Mouse (Mus musculus): ENCODE measurements around the gene Pdxdc1. TPM values are rescaled to one million over a fixed set of nuclear protein-coding genes. Genes with fewer than 3 reads are reported as not detected.
"Not testable (repeated sequence)": the region's sequence is repeated elsewhere in the genome, so short reads cannot be mapped to it uniquely, and the experiment has no call there.

Gene Pdxdc1
- 250 and 265 TPM in 2 replicates for polyA plus RNA-seq (2012; rRNA removed)

GRCm38 (mm10) chr16:13902888-13903483 lies at the start of gene Pdxdc1, which contains the start of gene Mpv17l:
TSS of gene Pdxdc1 (minus strand) at chr16:13903131.
TSS of gene Mpv17l (plus strand) at chr16:13903161.
- DNase-seq (ENCODE audit: low read depth), result peak; percentile 70

GRCm38 (mm10) chr16:13951245-13951644 lies 48.3 kb upstream of the Pdxdc1 start:
- DNase-seq (ENCODE audit: low read depth), result no peak

DNA sequence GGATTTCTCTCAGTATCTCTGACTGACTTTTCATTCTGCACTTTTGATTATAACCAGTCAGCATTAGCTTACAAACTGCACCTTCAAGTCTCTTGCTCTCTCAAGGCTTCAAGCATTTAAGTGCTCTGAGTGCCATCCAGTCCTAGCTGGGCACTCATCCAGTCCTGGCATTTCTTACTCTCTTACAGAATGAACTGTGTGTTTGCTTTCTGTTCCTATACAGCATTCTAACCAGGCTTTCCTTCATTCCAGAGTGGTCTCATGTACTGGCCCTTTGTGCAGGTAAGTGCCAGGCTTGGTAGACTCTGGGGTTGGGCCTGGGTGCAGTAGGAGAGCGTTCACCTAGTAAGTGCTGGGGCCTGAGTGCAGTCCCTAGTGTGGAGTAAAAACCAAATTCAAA lies 43.4 kb upstream of the Pdxdc1 start:
- no peak for DNase-seq (ENCODE audit: low read depth)

DNA sequence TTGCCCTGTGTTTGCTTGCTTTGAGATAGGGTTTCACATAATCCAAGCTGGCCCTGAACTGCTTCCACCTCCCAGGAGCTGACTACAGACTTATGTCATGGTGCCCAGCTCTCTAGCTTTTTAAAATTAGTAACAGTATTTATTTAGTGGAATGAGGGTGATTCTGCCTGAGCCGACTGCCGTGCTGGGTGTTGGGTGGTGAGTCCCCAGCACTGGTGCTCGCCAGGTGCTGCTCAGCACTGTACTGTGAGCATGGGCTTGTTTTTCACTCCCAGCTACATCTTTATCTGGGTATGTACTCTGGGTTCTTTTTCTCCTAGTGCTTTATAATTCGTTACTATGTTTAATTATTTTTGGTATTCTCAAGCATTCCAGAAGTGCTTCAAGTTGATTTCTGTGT lies 42.2 kb upstream of the Pdxdc1 start:
- DNase-seq (ENCODE audit: low read depth), result no peak

DNA sequence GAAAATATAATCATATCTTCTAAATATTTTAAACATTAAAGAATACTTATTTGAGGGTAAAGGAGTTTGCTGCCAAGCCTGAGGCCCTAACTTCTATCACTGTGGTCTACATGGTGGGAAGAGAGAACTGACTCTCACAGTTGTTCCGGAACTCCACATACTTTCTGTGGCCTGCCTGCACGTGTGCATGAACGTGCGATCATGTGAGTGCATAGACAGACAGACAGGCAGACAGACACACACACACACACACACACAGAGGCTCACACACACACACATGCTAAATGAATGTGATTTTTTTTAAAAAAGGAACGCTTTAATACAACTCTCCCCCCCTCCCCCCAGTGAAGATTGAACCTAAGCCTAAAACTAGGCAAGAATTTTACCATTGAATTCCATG lies 41.8 kb upstream of the Pdxdc1 start:
- no peak for DNase-seq (ENCODE audit: low read depth)

DNA sequence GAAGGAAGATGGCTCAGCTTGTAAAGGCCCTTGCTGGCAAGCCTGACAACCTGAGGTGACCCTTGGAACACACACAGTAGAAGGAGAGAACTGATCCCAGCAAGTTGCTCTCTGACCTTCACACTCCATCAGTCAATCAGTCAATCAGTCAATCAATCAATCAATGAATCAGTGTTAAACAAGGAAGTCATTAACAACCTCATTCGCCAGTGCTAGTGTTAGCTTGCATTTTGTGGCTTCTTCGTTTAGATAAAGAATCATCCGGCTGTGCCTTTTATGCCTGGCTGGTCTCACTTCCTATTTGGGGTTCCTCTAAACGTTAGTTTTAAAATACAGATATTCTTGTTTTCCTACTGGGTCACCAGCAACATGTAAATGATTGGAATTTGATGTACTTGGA lies 41.2 kb upstream of the Pdxdc1 start:
- no peak for DNase-seq (ENCODE audit: low read depth)

GRCm38 (mm10) chr16:13940847-13941395 lies 38.0 kb upstream of the Pdxdc1 start:
- DNase-seq (ENCODE audit: low read depth), result no peak

GRCm38 (mm10) chr16:13940139-13940846 lies 37.4 kb upstream of the Pdxdc1 start:
- no peak for DNase-seq (ENCODE audit: low read depth)

DNA sequence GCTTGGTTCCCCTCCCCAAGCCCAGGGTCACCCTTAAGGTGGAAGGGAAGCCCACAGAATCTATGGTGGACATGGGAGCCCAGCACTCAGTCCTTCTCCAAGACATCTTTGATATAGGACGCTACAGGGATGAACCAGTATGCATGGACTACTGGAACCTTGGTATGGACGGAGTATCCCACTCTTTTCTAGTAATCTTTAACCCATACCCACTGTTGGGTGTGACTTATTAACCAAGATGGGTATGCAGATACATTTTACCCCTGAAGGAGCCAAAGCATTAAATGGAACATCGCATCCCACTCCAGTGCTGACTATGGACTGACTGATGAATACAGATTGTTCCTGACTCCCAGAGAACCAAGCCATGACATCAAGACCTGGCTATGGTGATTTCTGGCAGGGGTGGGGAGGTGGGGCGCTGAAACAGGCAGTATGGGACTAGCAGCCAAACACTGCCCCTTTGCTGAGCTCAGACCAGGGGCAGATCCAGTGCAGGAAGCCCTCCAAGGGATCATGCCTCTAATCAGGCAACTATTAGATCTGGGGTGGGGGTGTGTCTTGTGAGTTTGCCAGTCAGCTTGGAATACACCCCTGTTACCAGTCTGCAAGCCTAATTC lies 24.6 kb upstream of the Pdxdc1 start:
- no peak for DNase-seq (ENCODE audit: low read depth)

DNA sequence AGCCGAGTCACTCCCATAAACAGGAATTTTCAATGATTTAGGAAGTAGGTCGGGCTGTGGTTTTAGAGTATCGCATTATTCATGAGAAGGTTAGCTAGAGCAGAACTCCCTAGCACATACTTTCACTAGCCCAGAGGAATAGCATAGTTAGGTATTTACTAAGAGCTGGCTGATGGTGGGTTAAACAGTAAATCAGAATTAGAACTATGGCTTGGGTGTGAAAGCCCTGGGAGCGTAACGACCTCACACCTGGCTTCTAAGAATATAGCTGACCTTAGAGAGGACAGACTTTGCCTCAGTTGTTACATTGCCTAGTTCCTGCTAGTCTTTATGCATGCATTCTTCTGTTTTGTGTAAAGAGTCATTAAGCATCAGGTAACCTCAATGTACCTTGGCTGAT lies 20.0 kb upstream of the Pdxdc1 start:
- not testable (repeated sequence) for DNase-seq (ENCODE audit: low read depth)

DNA sequence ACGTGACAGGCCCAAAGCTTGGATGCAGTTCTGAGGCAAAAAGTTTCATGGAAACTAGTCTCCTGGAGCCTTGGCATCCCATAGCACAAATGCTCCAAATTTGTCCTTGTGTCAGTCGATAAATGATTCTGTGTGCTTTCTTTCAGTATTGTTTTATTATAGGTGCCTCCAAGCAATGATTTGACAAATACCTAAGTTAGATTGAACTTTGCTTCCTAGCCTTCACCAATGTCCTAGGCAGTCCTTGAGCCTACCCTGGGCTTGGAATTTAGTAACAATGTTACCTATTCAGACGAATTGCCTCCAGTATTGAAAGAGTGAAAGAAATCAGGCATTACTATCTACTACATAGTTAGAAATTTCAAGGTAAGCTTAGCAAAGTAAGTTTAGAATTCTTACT lies 19.6 kb upstream of the Pdxdc1 start:
- not testable (repeated sequence) for DNase-seq (ENCODE audit: low read depth)

DNA sequence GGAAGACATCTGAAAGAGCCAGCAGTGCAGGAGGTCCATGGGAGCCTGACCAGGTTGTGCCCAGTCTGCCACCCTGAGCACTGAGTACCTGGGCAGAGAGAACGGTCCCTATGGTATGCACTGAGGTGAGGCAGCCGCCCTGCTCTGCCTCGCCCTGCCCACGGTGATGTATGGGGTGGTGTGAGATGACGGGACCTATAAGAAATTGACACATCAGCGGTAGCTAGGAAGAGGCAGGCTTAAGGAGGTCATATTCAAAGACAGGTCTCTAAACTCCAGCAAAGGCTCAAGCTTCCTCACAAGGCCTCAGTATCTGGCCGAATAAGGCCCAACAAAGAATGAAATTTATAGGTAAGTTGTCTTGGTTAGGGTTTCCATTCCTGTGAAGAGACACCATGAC lies 18.9 kb upstream of the Pdxdc1 start:
- no peak for DNase-seq (ENCODE audit: low read depth)

GRCm38 (mm10) chr16:13921063-13921462 lies 18.1 kb upstream of the Pdxdc1 start:
- DNase-seq (ENCODE audit: low read depth), result no peak

DNA sequence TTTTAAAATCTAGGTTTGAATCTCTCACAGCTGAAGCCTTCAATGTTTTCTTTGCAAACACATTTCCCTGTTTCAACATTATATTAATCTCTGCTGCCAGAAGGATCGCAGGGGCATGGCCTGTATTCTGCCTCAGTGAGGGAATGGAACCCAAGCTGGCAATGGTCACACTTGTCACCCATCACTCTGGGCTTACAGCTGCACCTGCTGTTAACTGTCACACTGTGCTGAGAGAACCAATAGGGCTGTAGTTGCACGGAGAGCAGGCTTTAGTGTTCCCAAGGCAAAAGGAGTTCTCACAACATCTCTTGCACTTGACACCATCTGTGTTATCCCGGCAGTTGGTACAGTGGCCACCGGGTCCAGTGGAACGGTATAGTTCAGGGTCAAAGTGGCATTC lies 17.2 kb upstream of the Pdxdc1 start:
- DNase-seq (ENCODE audit: low read depth), result no peak

DNA sequence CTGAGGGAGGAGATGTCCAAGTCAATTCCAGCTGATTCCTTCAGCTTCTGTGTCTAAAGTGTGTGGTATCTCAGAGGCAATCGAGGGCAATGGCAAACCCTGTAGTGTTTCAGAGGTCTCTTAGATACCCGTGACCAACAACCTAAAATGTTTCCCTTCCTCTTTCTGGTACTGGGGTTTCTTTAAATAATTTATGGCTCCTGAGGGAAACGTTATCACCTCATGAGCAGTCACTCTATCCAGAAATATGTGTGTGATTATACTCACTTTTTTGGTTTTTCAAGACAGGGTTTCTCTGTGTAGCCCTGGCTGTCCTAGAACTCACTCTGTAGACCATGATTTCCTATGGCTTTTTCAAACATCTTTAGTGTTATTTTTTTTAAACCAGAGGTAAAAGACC lies 4.4 kb upstream of the Pdxdc1 start:
- no peak for DNase-seq (ENCODE audit: low read depth)

DNA sequence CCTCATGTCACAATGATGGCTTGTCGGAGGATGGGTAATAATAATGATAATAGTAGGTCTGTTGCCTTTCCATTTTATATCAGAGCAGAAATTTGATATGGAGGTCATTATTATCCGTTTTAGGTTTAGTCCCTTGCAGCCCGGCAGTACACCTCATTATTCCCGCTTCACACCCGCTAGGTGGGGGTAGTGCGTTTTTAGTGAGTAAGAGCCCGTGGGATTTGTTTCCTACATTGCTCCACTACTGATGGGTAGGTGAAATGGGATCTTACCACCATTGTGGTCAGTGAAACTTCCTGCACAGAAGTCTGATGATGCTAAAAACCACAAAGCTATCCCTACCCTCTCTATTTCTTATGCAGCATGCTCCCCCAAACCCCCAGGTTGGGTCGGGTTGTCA lies 557 bp upstream of the Pdxdc1 start:
- DNase-seq (ENCODE audit: low read depth), result peak; percentile 40

- no peak for DNase-seq (ENCODE audit: low read depth)
These were observed 517 bp downstream of the Pdxdc1 start for GRCm38 (mm10) chr16:13902397-13902831.

GRCm38 (mm10) chr16:13898981-13899380 lies 4.0 kb downstream of the Pdxdc1 start:
- DNase-seq (ENCODE audit: low read depth), result no peak

DNA sequence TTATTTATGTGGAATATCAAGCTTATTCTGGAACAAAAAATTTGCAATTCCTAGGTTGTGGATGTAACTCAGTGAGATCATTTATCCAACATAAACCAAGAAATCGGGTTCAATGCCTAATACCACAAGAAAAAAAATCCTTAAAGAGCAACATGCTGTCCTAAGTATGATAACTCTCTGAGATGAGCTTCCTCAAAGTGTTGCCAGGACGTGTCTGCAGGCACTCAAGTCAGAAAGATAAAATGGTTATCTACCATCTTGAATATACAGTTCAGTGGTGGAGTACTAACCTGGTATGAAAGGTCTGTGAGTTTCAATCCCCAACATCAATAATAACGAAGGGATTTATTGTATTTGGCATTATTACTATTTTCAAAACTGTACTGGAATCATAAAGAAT lies 6.6 kb downstream of the Pdxdc1 start:
- DNase-seq (ENCODE audit: low read depth), result no peak

DNA sequence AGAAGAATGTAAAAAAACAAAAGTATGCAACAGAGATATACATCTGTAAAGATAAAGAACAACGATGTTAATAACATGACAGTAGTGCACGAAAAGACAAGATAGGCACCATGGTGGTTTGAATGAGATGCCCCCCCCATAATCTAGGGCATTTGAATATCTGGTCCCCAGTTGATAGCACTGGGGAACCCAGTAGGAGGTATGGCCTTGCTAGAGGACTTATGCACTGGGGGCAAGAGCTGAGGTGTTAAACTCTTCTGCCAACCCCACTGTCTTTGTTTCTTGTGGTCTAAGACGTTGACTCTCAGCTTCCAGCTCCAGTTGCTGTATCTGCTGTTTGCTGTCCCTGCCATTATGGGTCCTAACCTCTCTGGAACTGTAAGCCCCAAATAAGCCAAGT lies 7.2 kb downstream of the Pdxdc1 start:
- no peak for DNase-seq (ENCODE audit: low read depth)

- DNase-seq (ENCODE audit: low read depth), result no peak
These were observed 8.8 kb downstream of the Pdxdc1 start for GRCm38 (mm10) chr16:13894097-13894496.

GRCm38 (mm10) chr16:13892850-13893249 lies 10.1 kb downstream of the Pdxdc1 start:
- no peak for DNase-seq (ENCODE audit: low read depth)

DNA sequence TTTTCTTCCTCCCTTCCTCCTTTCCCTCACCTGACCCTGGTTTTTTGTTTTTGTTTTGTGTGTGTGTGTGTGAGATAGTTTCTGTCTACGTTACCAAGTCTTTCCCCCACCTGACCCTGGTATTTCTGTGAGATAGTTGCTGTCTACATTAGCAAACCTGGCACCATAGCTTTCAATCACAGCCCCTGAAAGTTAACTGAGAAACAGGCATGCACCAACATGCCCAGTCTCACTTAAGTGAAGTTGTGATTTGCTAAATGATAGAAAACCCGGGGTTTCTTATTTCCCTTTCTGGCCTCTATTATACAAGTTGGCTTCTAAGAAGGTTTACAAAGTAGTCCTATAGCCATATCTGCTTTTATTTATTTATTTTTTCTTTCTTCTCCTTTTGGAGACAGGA lies 12.5 kb downstream of the Pdxdc1 start:
- no peak for DNase-seq (ENCODE audit: low read depth)

Data from gonadal fat pad, adult 2 months (tissue).